In genomic region chr8:66714324-66714975, GRCm38 (mm10) we compare ENCODE assay signal across 24 mouse cellular contexts. TPM values are rescaled to one million over a fixed set of nuclear protein-coding genes. Genes with fewer than 3 reads are reported as not detected.
"Had no signal": no experiment of that assay in that cellular context is flagged by ENCODE, and none has a peak within 500 bp of the region (broad histone marks: within the 10 kb centered on the region; RNA-seq: fewer than 3 reads in every experiment).

No protein-coding gene starts in this region.

- ATAC-seq: midbrain, embryonic 13.5 days; midbrain, embryonic 15.5 days had no signal

- H3K4me1 ChIP-seq: midbrain, embryonic 10.5 days; midbrain, embryonic 13.5 days; midbrain, embryonic 15.5 days; neural tube, embryonic 13.5 days; neural tube, embryonic 15.5 days; stomach, embryonic 15.5 days had no signal

- H3K36me3 ChIP-seq: midbrain, embryonic 10.5 days; midbrain, embryonic 13.5 days; midbrain, embryonic 15.5 days; neural tube, embryonic 13.5 days; neural tube, embryonic 15.5 days; stomach, embryonic 15.5 days had no signal

- H3K27me3 ChIP-seq: midbrain, embryonic 13.5 days; midbrain, embryonic 15.5 days; neural tube, embryonic 13.5 days; neural tube, embryonic 15.5 days; stomach, embryonic 15.5 days had no signal

- H3K27ac ChIP-seq: midbrain, embryonic 10.5 days; midbrain, embryonic 13.5 days; midbrain, embryonic 15.5 days; neural tube, embryonic 13.5 days; neural tube, embryonic 15.5 days; stomach, embryonic 15.5 days; stomach, postnatal 0 days had no signal

- DNase-seq: lung, adult 18-20 months; lung, embryonic 14.5 days; lung, postnatal 10 days; lung, postnatal 4 days; retina, postnatal 1 day; right cerebral cortex, adult 18-20 months; right cerebral cortex, postnatal 25 days; right cerebral cortex, postnatal 4 days; spleen, adult 18-20 months; thymus, adult 18-20 months; thymus, postnatal 14 days; thymus, postnatal 36 days had no signal

- H3K4me2 ChIP-seq: lung, embryonic 14.5 days; midbrain, embryonic 13.5 days; midbrain, embryonic 15.5 days; neural tube, embryonic 13.5 days; neural tube, embryonic 15.5 days; stomach, embryonic 15.5 days had no signal

- H3K4me3 ChIP-seq: midbrain, embryonic 10.5 days; midbrain, embryonic 13.5 days; midbrain, embryonic 15.5 days; myocyte; neural tube, embryonic 13.5 days; neural tube, embryonic 15.5 days; stomach, embryonic 15.5 days had no signal

- H3K9me3 ChIP-seq: midbrain, embryonic 13.5 days; midbrain, embryonic 15.5 days; neural tube, embryonic 13.5 days; neural tube, embryonic 15.5 days; stomach, embryonic 15.5 days had no signal

- H3K9ac ChIP-seq: lung, embryonic 14.5 days; midbrain, embryonic 13.5 days; midbrain, embryonic 15.5 days; neural tube, embryonic 13.5 days; neural tube, embryonic 15.5 days; stomach, embryonic 15.5 days had no signal

RNA-seq across cellular contexts. Expression of gene Npy1r, which starts 17.5 kb away (rescaled TPM):
- total RNA-seq: megakaryocyte, adult 5-6 weeks; megakaryocyte-erythroid progenitor cell, adult 5-6 weeks had no signal
- polyA plus RNA-seq: myocyte had no signal

RNA-seq across cellular contexts. Expression of gene Npy5r, which starts 26.5 kb away (rescaled TPM):
- total RNA-seq: megakaryocyte, adult 5-6 weeks; megakaryocyte-erythroid progenitor cell, adult 5-6 weeks had no signal
- polyA plus RNA-seq: liver, embryonic 16.5 days; myocyte; small intestine, adult 2 months; stomach, embryonic 15.5 days had no signal
